Mouse (Mus musculus): ENCODE results near the gene Tmem247.

Tmem247 gene

DNA sequence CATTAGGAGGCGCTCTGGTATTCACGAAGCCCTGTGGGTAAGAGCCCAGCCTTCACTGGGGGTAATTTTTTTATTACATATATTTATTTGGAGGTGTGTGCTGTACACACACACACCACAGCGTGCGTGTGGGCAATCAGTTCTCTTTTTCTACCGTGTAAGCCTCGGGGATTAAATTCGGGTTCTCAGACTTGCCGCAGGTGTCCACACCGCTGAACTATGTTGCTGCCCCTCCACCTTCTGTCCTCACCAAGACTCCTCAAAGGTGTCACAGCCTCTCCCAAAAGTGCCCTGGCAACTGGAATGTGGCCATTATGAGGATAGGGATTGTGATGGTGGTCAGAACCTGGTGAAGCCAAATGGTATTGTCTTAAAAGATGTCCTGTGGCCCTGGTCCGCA lies at the start of gene Tmem247:
Gene Tmem247 (plus strand): TSS at position 301 of the 400 bp plus-strand sequence.
- DNase-seq = no peak

DNA sequence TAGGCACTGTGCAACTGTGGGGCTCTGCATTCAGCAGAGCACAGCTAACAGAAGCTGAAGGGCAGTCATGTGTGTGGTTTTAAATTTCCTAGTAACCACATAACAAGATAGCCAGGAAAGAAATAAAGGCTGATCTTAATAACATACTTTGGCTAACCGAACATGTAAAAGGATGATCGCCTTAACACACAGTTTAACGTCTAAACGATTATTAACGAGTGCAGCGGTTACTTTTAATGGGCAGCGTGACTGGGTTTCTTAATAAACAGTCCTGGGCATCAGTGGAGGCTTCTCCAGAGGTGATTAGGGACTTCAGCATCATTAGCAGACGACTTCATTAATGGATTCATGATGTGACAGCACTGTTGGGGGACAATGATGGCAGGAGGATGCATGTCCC lies 46.6 kb upstream of the Tmem247 start:
- DNase-seq = no peak

GRCm38 (mm10) chr17:86872643-86873042 lies 44.5 kb upstream of the Tmem247 start:
- DNase-seq = no peak

- no peak for DNase-seq
Observed at GRCm38 (mm10) chr17:86876940-86877339, 40.2 kb upstream of the Tmem247 start.

DNA sequence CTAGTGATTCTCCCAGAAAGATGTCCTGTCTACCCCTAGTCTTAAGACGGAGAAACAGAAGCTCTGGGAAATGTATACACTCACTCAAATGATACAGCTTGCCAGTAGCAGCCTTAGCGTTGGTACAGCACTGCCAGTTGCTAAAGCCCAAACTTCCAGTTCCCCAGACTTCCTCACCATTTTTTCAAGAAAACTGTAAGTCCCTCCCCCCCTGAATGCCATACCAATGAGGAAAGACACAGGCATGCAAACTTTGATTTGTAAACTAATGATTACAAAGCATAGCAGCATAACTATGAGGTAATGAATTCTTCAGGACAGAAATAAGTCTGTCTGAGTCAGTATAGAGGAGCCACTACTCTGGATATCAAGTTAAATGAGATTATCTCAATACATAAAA lies 39.4 kb upstream of the Tmem247 start:
- no peak for DNase-seq

DNA sequence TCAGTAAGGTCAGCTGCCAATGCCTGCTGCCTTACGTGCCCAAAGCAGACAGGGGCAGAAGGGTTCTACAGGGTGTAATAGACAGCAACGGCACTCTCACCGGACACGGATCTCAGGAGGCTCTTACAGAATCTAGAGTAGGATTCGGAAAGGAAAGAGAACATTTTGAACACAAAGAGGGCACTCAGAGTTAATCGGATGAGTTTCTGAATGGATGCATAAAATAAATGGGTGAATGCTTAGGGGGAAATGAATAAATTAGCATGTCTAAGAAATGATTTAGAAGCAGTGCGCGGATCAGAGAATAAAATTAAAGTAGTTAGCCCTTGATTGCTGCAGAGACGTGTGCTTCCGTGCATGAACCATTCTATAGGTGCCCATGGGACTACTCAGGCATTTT lies 37.1 kb upstream of the Tmem247 start:
- no peak for DNase-seq

- no peak for DNase-seq
Observed at GRCm38 (mm10) chr17:86880461-86881044, 36.6 kb upstream of the Tmem247 start.

GRCm38 (mm10) chr17:86895191-86895590 lies 22.0 kb upstream of the Tmem247 start:
- DNase-seq = no peak

- no peak for DNase-seq
Observed at GRCm38 (mm10) chr17:86897486-86898165, 19.5 kb upstream of the Tmem247 start.

DNA sequence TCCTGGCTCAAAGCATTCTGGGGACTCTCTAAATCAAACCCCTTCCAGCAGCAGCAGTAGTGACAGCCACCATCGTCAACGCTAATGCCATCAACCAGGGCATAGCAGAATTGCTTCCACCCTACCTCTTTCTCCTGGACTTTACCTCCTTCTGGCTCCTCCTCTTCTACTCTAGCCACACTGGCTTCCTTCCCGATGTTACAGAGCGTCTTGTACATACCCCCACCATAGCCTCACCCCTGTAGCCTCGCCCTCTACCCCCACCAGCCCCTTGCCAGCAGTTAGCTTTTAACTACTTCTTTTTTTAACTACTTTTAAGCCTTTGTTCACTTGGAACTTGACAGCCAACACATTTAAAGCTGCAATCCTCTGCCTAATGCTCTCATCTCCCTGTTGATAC lies 17.3 kb upstream of the Tmem247 start:
- no peak for DNase-seq

DNA sequence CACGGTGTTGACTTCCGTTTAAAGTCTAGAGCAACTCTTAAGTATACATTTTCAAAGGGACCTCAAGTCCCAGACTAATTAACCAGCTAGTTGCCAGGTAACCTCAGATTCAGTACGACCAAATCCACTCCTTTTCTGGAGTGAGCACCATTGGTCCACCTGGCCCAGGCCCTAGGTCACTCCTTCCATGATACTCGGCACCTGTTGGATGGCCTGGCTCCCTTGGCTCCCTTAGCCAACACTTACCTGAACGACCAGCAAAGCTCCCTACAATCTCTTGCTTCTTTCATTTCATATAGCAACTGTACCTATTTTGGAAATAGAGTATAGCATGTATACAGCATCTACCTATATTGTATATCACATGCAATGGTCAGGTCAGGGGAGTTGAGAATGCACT lies 16.6 kb upstream of the Tmem247 start:
- DNase-seq = no peak

GRCm38 (mm10) chr17:86902399-86903067 lies 14.6 kb upstream of the Tmem247 start:
- DNase-seq = no peak

- peak; percentile 68 for DNase-seq
Observed at GRCm38 (mm10) chr17:86903596-86903995, 13.6 kb upstream of the Tmem247 start.

- peak; percentile 35 for DNase-seq
Observed at GRCm38 (mm10) chr17:86904206-86904605, 12.9 kb upstream of the Tmem247 start.

DNA sequence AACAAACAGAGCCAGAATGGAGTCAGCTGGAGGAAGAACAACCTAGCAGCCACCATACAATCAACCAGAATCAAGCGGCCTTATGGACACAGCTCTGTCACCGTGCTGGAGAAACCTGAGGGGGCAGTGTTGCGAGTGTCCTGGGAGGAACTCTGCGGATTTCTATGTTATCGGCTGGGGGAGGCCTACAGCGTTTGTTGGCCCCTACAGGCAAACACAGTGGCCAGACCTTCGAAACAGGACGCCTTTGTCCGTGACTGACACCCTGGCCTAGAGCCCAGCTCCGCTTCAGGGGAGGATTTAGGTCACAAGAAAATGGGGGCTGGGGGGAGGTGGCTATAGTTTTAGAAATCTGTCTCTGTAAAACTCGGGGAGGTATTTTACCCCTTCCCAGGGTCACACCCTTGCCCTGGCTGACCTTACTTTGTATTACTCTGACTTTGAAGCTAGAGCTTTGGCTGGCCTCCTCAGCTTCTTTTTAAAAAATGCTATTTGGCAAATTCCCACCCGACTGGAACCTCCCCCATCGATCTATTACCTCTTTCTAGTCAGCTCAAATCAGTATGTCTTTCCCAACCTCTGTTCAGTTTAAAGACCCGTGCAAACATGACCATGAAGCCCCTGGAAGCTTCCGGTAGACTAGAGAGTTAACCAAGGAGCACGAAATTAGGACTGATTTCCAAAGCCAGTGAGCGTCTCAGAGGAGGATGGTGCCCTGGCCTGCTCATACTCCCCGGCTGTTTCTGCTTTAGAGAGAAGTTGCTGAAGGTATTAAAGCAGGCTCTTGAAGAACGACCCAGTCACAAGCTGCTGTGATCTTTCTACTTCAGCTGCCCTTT lies 11.6 kb upstream of the Tmem247 start:
- DNase-seq = peak; percentile 60

GRCm38 (mm10) chr17:86906136-86906461 lies 11.0 kb upstream of the Tmem247 start:
- DNase-seq = peak; percentile 93

GRCm38 (mm10) chr17:86906601-86907000 lies 10.5 kb upstream of the Tmem247 start:
- no peak for DNase-seq

- no peak for DNase-seq
Observed at GRCm38 (mm10) chr17:86907092-86907491, 10.1 kb upstream of the Tmem247 start.

GRCm38 (mm10) chr17:86908316-86908715 lies 8.8 kb upstream of the Tmem247 start:
- no peak for DNase-seq

GRCm38 (mm10) chr17:86909733-86910495 lies 7.2 kb upstream of the Tmem247 start:
- peak; percentile 26 for DNase-seq

- no peak for DNase-seq
Observed at GRCm38 (mm10) chr17:86911261-86911660, 5.9 kb upstream of the Tmem247 start.

DNA sequence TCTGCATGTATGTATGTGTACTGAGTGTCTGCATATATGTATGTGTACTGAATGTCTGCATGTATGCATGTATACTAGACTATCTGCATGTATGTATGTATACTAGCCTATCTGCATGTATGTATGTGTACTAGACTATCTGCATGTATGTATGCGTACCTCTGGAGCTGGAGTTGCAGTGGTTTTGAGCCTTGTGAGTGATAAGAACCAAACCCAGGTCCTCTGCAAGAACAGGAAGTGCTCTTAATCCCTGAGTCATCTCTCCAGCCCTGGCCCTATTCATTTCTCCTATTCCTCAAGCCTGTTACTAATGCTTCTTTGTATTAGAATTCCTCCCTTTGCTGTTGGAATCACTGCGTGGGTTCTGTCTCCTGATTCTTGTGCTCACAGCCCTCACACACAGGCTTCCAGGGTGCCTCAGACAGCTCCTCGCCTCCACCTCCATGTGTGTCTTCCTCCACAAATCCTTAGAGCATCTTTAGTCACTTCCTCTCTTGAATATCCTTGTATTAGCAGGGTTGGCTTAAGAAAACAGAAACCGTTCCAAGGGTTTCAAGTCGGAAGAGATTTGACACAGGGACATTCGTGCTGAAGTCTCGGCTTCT lies 4.0 kb upstream of the Tmem247 start:
- DNase-seq = no peak
